ENCODE assay signal across 8 mouse cellular contexts in the genomic region with DNA sequence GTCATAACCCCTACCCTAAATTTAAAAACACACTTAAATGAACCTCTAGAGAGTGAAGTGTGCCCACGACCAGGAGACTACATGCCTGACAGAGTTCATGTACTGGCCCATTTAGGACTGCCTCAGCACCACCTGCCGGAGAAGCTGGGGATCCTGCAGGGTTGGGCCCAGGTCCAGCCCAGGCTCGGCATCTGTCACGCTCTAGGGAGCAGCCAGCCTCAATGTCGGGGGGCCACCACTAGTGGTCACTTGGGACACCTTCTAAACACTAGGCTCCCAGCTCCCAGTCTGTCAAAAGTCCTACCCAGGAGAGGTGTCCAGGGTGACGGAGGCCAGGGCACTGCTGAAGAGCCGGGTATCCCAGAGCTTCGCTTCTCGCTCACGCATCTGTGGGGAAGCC. TPM values are rescaled to one million over a fixed set of nuclear protein-coding genes. Genes with fewer than 3 reads are reported as not detected.
DNase-seq lines count a peak whose midpoint lies in the region; ATAC-seq lines count a peak whose summit lies in the region.

No protein-coding gene starts in this region.

- no peaks in the 10 kb centered on the region for H3K27me3 ChIP-seq in liver, embryonic 13.5 days
- no peaks in the 10 kb centered on the region for H3K27me3 ChIP-seq in limb, embryonic 11.5 days (ENCODE audit: control insufficient read depth, insufficient read depth, low read length)

- 80% methylated on average over 10 of the region's 10 CpGs for WGBS in liver, embryonic 13.5 days (ENCODE audit: insufficient replicate concordance)
- WGBS in limb, embryonic 11.5 days, result 81% methylated on average over 10 of the region's 10 CpGs

- no peak for DNase-seq in liver, embryonic 13.5 days
- no peak for DNase-seq in liver
- peak; percentile 48 to 59 for DNase-seq in cerebellum, postnatal 36 days
- DNase-seq in heart, postnatal 14 days, result peak; percentile 37 to 55
- no peak for DNase-seq in limb, embryonic 11.5 days (ENCODE audit: low spot score)
- DNase-seq in right cerebral cortex, postnatal 4 days, result no peak
- DNase-seq in left cerebral cortex, adult 11 months (ENCODE audit: low spot score), result no peak
- DNase-seq in spleen, postnatal 4 days (ENCODE audit: low spot score in 2 of 2), result no peak

- H3K9me3 ChIP-seq in liver, embryonic 13.5 days (replicated peaks), result no peaks in the 10 kb centered on the region
- no peaks in the 10 kb centered on the region for H3K9me3 ChIP-seq in limb, embryonic 11.5 days (ENCODE audit: control insufficient read depth, low read length)

- peak overlapping the region; percentile 58; the same call in 1 of the 2 replicates for H3K27ac ChIP-seq in liver, embryonic 13.5 days
- peak overlapping the region; percentile 62; the same call in 1 of the 2 replicates for H3K27ac ChIP-seq in limb, embryonic 11.5 days (replicated peaks; ENCODE audit: low read depth, low read length)

- ATAC-seq in liver, embryonic 13.5 days (ENCODE audit: low read depth), result no peak
- no peak for ATAC-seq in limb, embryonic 11.5 days (ENCODE audit: insufficient number of reproducible peaks, low FRiP score, low TSS enrichment, low read depth)

- intact Hi-C loops in heart, postnatal 14 days (cut with DNase I), result loop anchor here (2.0 kb wide), 1 partner anchor 24 kb away; no protein-coding TSS in a partner anchor

- H3K4me3 ChIP-seq in liver, embryonic 13.5 days (replicated peaks), result no peak overlapping the region
- H3K4me3 ChIP-seq in limb, embryonic 11.5 days (ENCODE audit: low read depth, low read length), result no peak overlapping the region

- no peak overlapping the region for H3K4me2 ChIP-seq in liver, embryonic 13.5 days
- no peak overlapping the region for H3K4me2 ChIP-seq in limb, embryonic 11.5 days (ENCODE audit: low read depth, severe bottlenecking)

- H3K36me3 ChIP-seq in liver, embryonic 13.5 days, result peaks cover 44% of the 10 kb centered on the region
- H3K36me3 ChIP-seq in limb, embryonic 11.5 days (ENCODE audit: control insufficient read depth, insufficient read depth, low read length), result peaks cover 9% of the 10 kb centered on the region; the same call in 1 of the 2 replicates

- no peak overlapping the region for H3K9ac ChIP-seq in liver, embryonic 13.5 days
- no peak overlapping the region for H3K9ac ChIP-seq in limb, embryonic 11.5 days (ENCODE audit: low read length)

- peaks cover 30% of the 10 kb centered on the region for H3K4me1 ChIP-seq in liver, embryonic 13.5 days (replicated peaks)
- H3K4me1 ChIP-seq in limb, embryonic 11.5 days (ENCODE audit: control insufficient read depth, insufficient read depth, low read length), result peaks cover 87% of the 10 kb centered on the region

RNA-seq across cellular contexts. Expression of a gene that starts 14.9 kb away (rescaled TPM):
- 51.8 and 62.5 TPM in 2 replicates for polyA plus RNA-seq in liver, embryonic 13.5 days (2015; fragmentation: Nextera tagmentation; extraction: Ambion mirVana)
- total RNA-seq in heart, postnatal 14 days (2021), result 100 to 1,000 TPM; 121 to 123 TPM
- polyA plus RNA-seq in limb, embryonic 11.5 days (2014; fragmentation: Nextera tagmentation; extraction: Ambion mirVana), result 56.5 and 59.1 TPM in 2 replicates

RNA-seq across cellular contexts. Expression of a gene that starts 15.0 kb away (rescaled TPM):
- polyA plus RNA-seq in liver, embryonic 13.5 days (2015; fragmentation: Nextera tagmentation; extraction: Ambion mirVana), result 2.9 TPM in 2 replicates
- total RNA-seq in heart, postnatal 14 days (2021), result 10 to 100 TPM; 12.1 to 14.7 TPM
- 20.2 and 22.3 TPM in 2 replicates for polyA plus RNA-seq in limb, embryonic 11.5 days (2014; fragmentation: Nextera tagmentation; extraction: Ambion mirVana)

RNA-seq across cellular contexts. Expression of a gene that starts 24.9 kb away (rescaled TPM):
- 7.0 and 9.9 TPM in 2 replicates for polyA plus RNA-seq in liver, embryonic 13.5 days (2015; fragmentation: Nextera tagmentation; extraction: Ambion mirVana)
- total RNA-seq in heart, postnatal 14 days (2021), result 10 to 100 TPM; 20.6 to 20.7 TPM
- polyA plus RNA-seq in limb, embryonic 11.5 days (2014; fragmentation: Nextera tagmentation; extraction: Ambion mirVana), result 13.1 and 15.7 TPM in 2 replicates

RNA-seq across cellular contexts. Expression of a gene that starts 29.9 kb away (rescaled TPM):
- 67.5 and 74.1 TPM in 2 replicates for polyA plus RNA-seq in liver, embryonic 13.5 days (2015; fragmentation: Nextera tagmentation; extraction: Ambion mirVana)
- total RNA-seq in heart, postnatal 14 days (2021), result 100 to 1,000 TPM; 119 to 137 TPM
- 107 and 115 TPM in 2 replicates for polyA plus RNA-seq in limb, embryonic 11.5 days (2014; fragmentation: Nextera tagmentation; extraction: Ambion mirVana)

Comparison
In these comparisons a context has a peak if more than half of its experiments do, and no peak if none do; other contexts are left out.
1. DNase-seq: peak in cerebellum, postnatal 36 days (2 of 2) and heart, postnatal 14 days (2 of 2); none in liver, embryonic 13.5 days (single experiment), liver (single experiment), limb, embryonic 11.5 days (single experiment), right cerebral cortex, postnatal 4 days (single experiment), left cerebral cortex, adult 11 months (single experiment) and spleen, postnatal 4 days (0 of 2).